Mouse (Mus musculus) forebrain, embryonic 11.5 days (tissue): Measurements from ENCODE around the gene Gclm. TPM values are rescaled to one million over a fixed set of nuclear protein-coding genes. Genes with fewer than 3 reads are reported as not detected.

Source experiments
- ATAC-seq: fragments of 200-750 bp; cut with Nextera tagmentation; replicated peaks from 2 replicates; pipeline ENCODE4 v1.8.0; 2017; ENCODE audit warnings: moderate TSS enrichment; ENCODE audit not compliant: low FRiP score
- DNase-seq: peaks from one replicate; pipeline ENCODE4 v3.0.0-alpha.2; 2017; ENCODE audit warnings: low spot score
- H3K27ac ChIP-seq: fragments of 300-500 bp; sonication (generic); 2 replicates; pipeline ENCODE4 v1.5.1; 2014; ENCODE audit warnings: low read depth, low read length
- H3K27me3 ChIP-seq: fragments of 300-500 bp; sonication (generic); 2 replicates; pipeline ENCODE4 v1.6.1; 2014; ENCODE audit warnings: mild to moderate bottlenecking, low read length, mixed read lengths; ENCODE audit not compliant: control insufficient read depth, insufficient read depth
- H3K36me3 ChIP-seq: fragments of 300-500 bp; sonication (generic); 2 replicates; pipeline ENCODE4 v1.6.1; 2014; ENCODE audit warnings: mild to moderate bottlenecking, low read length, moderate library complexity, mixed read lengths; ENCODE audit not compliant: control insufficient read depth, insufficient read depth
- H3K4me1 ChIP-seq: fragments of 300-500 bp; sonication (generic); replicated peaks from 2 replicates; pipeline ENCODE4 v1.6.1; 2014; ENCODE audit warnings: low read length, mixed read lengths; ENCODE audit not compliant: control insufficient read depth, insufficient read depth
- H3K4me2 ChIP-seq: fragments of 300-500 bp; sonication (generic); 2 replicates; pipeline ENCODE4 v1.6.1; 2014; ENCODE audit warnings: low read depth, mild to moderate bottlenecking, low read length, moderate library complexity, mixed read lengths; ENCODE audit not compliant: severe bottlenecking
- H3K4me3 ChIP-seq: fragments of 300-500 bp; sonication (generic); 2 replicates; pipeline ENCODE4 v1.5.1; 2014; ENCODE audit warnings: low read depth, low read length
- H3K9ac ChIP-seq: fragments of 300-500 bp; sonication (generic); 2 replicates; pipeline ENCODE4 v1.6.1; 2014; ENCODE audit warnings: low read length
- H3K9me3 ChIP-seq: fragments of 300-500 bp; sonication (generic); 2 replicates; pipeline ENCODE4 v1.6.1; 2016; ENCODE audit warnings: low read length, mixed read lengths; ENCODE audit not compliant: control insufficient read depth
- WGBS: fragments of 180-500 bp; shearing (Covaris S2); extraction: QIAGEN DNeasy Blood & Tissue Kit; methylation state at CpG from one replicate; pipeline ENCODE4 v1.1.7; 2014; 5-methylcytosine and 5-hydroxymethylcytosine counted together
- polyA plus RNA-seq: library from polyadenylated mRNA; unstranded; fragments of >200 nt; fragmentation: Nextera tagmentation; extraction: Ambion mirVana; gene quantifications from 2 replicates; pipeline ENCODE4 v1.2.1, GENCODE M21; 2014

Gene Gclm
- 64.6 and 72.1 TPM in 2 replicates for polyA plus RNA-seq

- DNase-seq (peak; percentile 96), ATAC-seq (peak; percentile 99)
- peak within 1 kb of the TSS; percentile 80 for H3K27ac ChIP-seq
- H3K36me3 ChIP-seq: no peaks in the 10 kb centered on the region
- no peaks in the 10 kb centered on the region for H3K9me3 ChIP-seq
- H3K4me3 ChIP-seq: peak within 1 kb of the TSS; percentile 89
- H3K27me3 ChIP-seq: no peaks in the 10 kb centered on the region
- H3K9ac ChIP-seq: peak within 1 kb of the TSS; percentile 83
- under 1% methylated on average over 69 of the region's 90 CpGs for WGBS
- H3K4me1 ChIP-seq: no peaks in the 10 kb centered on the region; the same call in 1 of the 2 replicates
- H3K4me2 ChIP-seq: peak within 1 kb of the TSS; percentile 73
Measured at GRCm38 (mm10) chr3:122245215-122245877, at the start of gene Gclm. Gclm (plus strand) TSS chr3:122245557.

GRCm38 (mm10) chr3:122196621-122197298 lies 48.6 kb upstream of the Gclm start:
- Histone ChIP-seq H3K9ac (no peak overlapping the region), H3K4me1 (no peaks in the 10 kb centered on the region), H3K27ac (no peak overlapping the region), H3K36me3 (no peaks in the 10 kb centered on the region), H3K9me3 (no peaks in the 10 kb centered on the region), H3K4me2 (no peak overlapping the region), H3K4me3 (no peak overlapping the region), H3K27me3 (no peaks in the 10 kb centered on the region)
- DNase-seq (no peak), ATAC-seq (no peak)
- WGBS: 79% methylated on average over 4 of the region's 4 CpGs

- 89% methylated on average over 2 of the region's 2 CpGs for WGBS
- DNase-seq (no peak), ATAC-seq (no peak)
- no peak overlapping the region for H3K9ac ChIP-seq
- H3K9me3 ChIP-seq: no peaks in the 10 kb centered on the region
- H3K4me3 ChIP-seq: no peak overlapping the region
- H3K27me3 ChIP-seq: no peaks in the 10 kb centered on the region
- no peak overlapping the region for H3K27ac ChIP-seq
- H3K36me3 ChIP-seq: no peaks in the 10 kb centered on the region
- no peak overlapping the region for H3K4me2 ChIP-seq
- H3K4me1 ChIP-seq: 0 out of 2 replicates have a peak, but pooled peaks cover 4% of the 10 kb centered on the region
Measured at GRCm38 (mm10) chr3:122198532-122198931, 46.8 kb upstream of the Gclm start.

GRCm38 (mm10) chr3:122198966-122199381 lies 46.4 kb upstream of the Gclm start:
- Histone ChIP-seq H3K4me2 (no peak overlapping the region), H3K4me1 (0 out of 2 replicates have a peak, but pooled peaks cover 4% of the 10 kb centered on the region), H3K9ac (no peak overlapping the region), H3K4me3 (no peak overlapping the region), H3K27me3 (no peaks in the 10 kb centered on the region), H3K9me3 (no peaks in the 10 kb centered on the region), H3K36me3 (no peaks in the 10 kb centered on the region), H3K27ac (no peak overlapping the region)
- ATAC-seq: no peak
- 88% methylated on average over 8 of the region's 8 CpGs for WGBS
- no peak for DNase-seq

- H3K4me2 ChIP-seq: no peak overlapping the region
- 0 out of 2 replicates have a peak, but pooled peaks cover 4% of the 10 kb centered on the region for H3K4me1 ChIP-seq
- no peak overlapping the region for H3K4me3 ChIP-seq
- H3K36me3 ChIP-seq: no peaks in the 10 kb centered on the region
- H3K27me3 ChIP-seq: no peaks in the 10 kb centered on the region
- ATAC-seq (no peak), DNase-seq (no peak)
- no peak overlapping the region for H3K27ac ChIP-seq
- WGBS: 82% methylated on average over 4 of the region's 4 CpGs
- no peaks in the 10 kb centered on the region for H3K9me3 ChIP-seq
- H3K9ac ChIP-seq: no peak overlapping the region
Measured at GRCm38 (mm10) chr3:122199600-122199999, 45.8 kb upstream of the Gclm start.

GRCm38 (mm10) chr3:122200017-122200416 lies 45.3 kb upstream of the Gclm start:
- no peak overlapping the region for H3K4me2 ChIP-seq
- no peak overlapping the region for H3K9ac ChIP-seq
- H3K9me3 ChIP-seq: no peaks in the 10 kb centered on the region
- H3K4me1 ChIP-seq: 0 out of 2 replicates have a peak, but pooled peaks cover 4% of the 10 kb centered on the region
- H3K4me3 ChIP-seq: no peak overlapping the region
- no peak for ATAC-seq
- no peak for DNase-seq
- 87% methylated on average over 5 of the region's 5 CpGs for WGBS
- H3K27ac ChIP-seq: no peak overlapping the region
- no peaks in the 10 kb centered on the region for H3K27me3 ChIP-seq
- no peaks in the 10 kb centered on the region for H3K36me3 ChIP-seq

GRCm38 (mm10) chr3:122200447-122200846 lies 44.9 kb upstream of the Gclm start:
- H3K9ac ChIP-seq: no peak overlapping the region
- H3K9me3 ChIP-seq: no peaks in the 10 kb centered on the region
- WGBS: 56% methylated on average over 5 of the region's 5 CpGs
- H3K4me1 ChIP-seq: 0 out of 2 replicates have a peak, but pooled peaks cover 4% of the 10 kb centered on the region
- no peak overlapping the region for H3K27ac ChIP-seq
- no peak overlapping the region for H3K4me3 ChIP-seq
- no peaks in the 10 kb centered on the region for H3K27me3 ChIP-seq
- H3K4me2 ChIP-seq: no peak overlapping the region
- ATAC-seq (no peak), DNase-seq (no peak)
- H3K36me3 ChIP-seq: no peaks in the 10 kb centered on the region

GRCm38 (mm10) chr3:122202307-122202732 lies 43.0 kb upstream of the Gclm start:
- no peak overlapping the region for H3K4me2 ChIP-seq
- no peak overlapping the region for H3K4me3 ChIP-seq
- ATAC-seq (no peak), DNase-seq (no peak)
- H3K36me3 ChIP-seq: no peaks in the 10 kb centered on the region
- H3K9ac ChIP-seq: no peak overlapping the region
- no peaks in the 10 kb centered on the region for H3K27me3 ChIP-seq
- under 1% methylated on average over 5 of the region's 5 CpGs for WGBS
- H3K9me3 ChIP-seq: no peaks in the 10 kb centered on the region
- H3K4me1 ChIP-seq: 0 out of 2 replicates have a peak, but pooled peaks cover 4% of the 10 kb centered on the region
- no peak overlapping the region for H3K27ac ChIP-seq
